Mouse (Mus musculus) erythroblast, embryonic 14.5 days (primary cell): ENCODE measurements around the gene Ltbr. TPM values are rescaled to one million over a fixed set of nuclear protein-coding genes. Genes with fewer than 3 reads are reported as not detected.
A peak's percentile ranks its signal among the peaks of the same experiment; 100 is the strongest.

Experiments used
- H3K27me3 ChIP-seq: 2 replicates; pipeline ENCODE4 v1.6.1; 2012; ENCODE audit warnings: inconsistent platforms; ENCODE audit not compliant: control insufficient read depth
- H3K36me3 ChIP-seq: 2 replicates; pipeline ENCODE4 v1.6.1; 2012; ENCODE audit warnings: mild to moderate bottlenecking, inconsistent platforms; ENCODE audit not compliant: control insufficient read depth
- H3K4me1 ChIP-seq: 2 replicates; pipeline ENCODE4 v1.6.1; 2012; ENCODE audit warnings: inconsistent platforms; ENCODE audit not compliant: control insufficient read depth
- H3K4me3 ChIP-seq: replicated peaks from 2 replicates; pipeline ENCODE3; 2012; ENCODE audit warnings: moderate library complexity, mild to moderate bottlenecking, inconsistent platforms
- H3K9me3 ChIP-seq: 2 replicates; pipeline ENCODE4 v1.6.1; 2012; ENCODE audit warnings: low read length, inconsistent platforms, mixed read lengths; ENCODE audit not compliant: control insufficient read depth
- GATA1 ChIP-seq: IDR thresholded peaks from 2 replicates; pipeline ENCODE4 v1.6.1; 2012; ENCODE audit warnings: low read length, inconsistent platforms, mixed read lengths
- TAL1 ChIP-seq: IDR thresholded peaks from 3 replicates; pipeline ENCODE4 v1.6.1; 2012; ENCODE audit warnings: low read length, inconsistent platforms, mixed read lengths
- polyA plus RNA-seq: library from polyadenylated mRNA; stranded (reverse); fragments of >175 nt; gene quantifications from 2 replicates; pipeline ENCODE4 v1.2.3, GENCODE M21; 2012

Gene Ltbr
- polyA plus RNA-seq: 0.20 and 0.26 TPM in 2 replicates

DNA sequence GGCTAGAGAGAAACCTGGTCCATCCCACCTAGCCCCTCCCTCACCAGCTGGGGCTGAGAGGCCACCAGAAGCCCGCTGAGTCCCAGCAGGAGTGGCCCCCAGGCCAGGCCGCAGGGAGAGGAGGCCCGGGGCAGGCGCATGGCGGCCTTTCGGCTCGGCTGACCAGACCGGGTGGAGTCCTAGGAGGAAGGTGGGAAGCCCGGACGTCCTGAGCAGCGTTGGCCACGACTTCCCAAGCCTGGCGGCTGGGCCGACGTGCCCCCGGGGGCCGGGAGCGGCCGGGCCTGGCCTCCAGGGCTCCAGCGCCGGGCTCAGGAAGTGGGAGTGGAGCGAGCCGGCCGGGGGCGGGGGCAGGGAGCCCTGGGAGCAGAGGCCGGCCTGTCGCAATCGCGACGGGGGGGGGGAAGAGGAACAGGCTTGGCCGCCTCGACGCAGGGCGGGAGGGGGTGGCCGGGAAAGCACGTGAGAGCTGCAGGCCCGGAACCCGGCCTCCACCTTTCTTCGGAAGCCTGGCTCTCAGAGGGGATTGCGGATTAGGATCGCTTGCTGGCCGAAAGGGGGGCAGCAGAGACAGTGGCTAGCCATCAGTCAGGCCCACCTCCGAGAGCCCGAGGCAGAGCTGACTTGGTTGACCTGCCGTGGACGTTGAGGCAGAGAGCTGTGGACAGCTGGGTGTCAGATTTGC, at the start of gene Ltbr:
Gene Ltbr (minus strand): TSS at position 340 of the 685 bp plus-strand sequence.
- Histone ChIP-seq H3K27me3 (peaks cover 21% of the 10 kb centered on the region), H3K4me1 (peaks cover 3% of the 10 kb centered on the region), H3K9me3 (no peaks in the 10 kb centered on the region), H3K36me3 (no peaks in the 10 kb centered on the region; the same call in 1 of the 2 replicates), H3K4me3 (peak within 1 kb of the TSS; percentile 53)
- no peak for TF ChIP-seq GATA1
- no peak for TF ChIP-seq TAL1

DNA sequence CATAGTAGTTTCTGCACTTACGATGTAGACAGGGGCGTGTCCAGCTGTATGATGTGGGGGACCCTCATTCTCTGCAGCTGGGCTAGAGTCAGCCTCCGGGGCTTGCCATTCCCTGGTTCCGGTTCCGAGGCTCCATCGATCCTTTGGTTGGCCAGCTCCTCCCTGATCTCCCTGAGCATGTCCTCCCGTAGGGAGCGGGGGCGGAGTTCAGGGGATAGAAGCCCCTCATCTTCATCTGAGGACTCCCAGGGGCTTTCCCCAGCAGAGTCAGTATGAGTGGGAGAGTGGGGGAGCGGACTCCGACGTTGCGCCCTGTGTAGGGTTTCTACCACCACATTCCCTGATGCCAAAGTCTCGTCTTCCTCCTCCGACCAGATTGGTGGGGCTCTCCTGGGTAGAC, 49.3 kb upstream of the Ltbr start:
- Histone ChIP-seq H3K9me3 (no peaks in the 10 kb centered on the region), H3K4me3 (no peak overlapping the region), H3K36me3 (peaks cover 6% of the 10 kb centered on the region; the same call in 1 of the 2 replicates), H3K27me3 (no peaks in the 10 kb centered on the region), H3K4me1 (no peaks in the 10 kb centered on the region)
- TF ChIP-seq GATA1: no peak
- no peak for TF ChIP-seq TAL1

DNA sequence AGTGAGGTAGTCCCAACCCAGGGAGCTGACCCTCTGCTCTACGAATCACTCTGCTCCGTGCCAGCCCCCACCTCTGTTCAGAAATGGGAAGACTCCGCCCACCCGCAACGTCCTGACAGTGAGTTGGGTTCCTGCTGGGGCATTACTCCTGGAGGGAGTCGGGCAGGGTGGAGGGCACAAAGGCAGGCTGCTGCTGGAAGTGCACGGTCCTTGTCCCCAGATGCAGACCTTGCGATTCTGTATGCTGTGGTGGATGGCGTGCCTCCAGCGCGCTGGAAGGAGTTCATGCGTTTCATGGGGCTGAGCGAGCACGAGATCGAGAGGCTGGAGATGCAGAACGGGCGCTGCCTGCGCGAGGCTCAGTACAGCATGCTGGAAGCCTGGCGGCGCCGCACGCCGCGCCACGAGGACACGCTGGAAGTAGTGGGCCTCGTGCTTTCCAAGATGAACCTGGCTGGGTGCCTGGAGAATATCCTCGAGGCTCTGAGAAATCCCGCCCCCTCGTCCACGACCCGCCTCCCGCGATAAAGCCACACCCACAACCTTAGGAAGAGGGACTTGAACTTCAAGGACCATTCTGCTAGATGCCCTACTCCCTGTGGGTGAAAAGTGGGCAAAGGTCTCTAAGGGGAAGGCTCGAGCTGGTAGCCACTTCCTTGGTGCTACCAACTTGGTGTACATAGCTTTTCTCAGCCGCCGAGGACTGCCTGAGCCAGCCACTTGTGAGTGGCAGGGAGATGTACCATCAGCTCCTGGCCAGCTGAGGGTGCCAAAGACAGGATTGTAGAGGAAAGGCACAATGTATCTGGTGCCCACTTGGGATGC, 48.0 kb upstream of the Ltbr start:
- Histone ChIP-seq H3K27me3 (no peaks in the 10 kb centered on the region), H3K9me3 (no peaks in the 10 kb centered on the region), H3K4me1 (no peaks in the 10 kb centered on the region), H3K36me3 (peaks cover 14% of the 10 kb centered on the region; the same call in 1 of the 2 replicates), H3K4me3 (no peak overlapping the region)
- TF ChIP-seq GATA1 (no peak), TAL1 (no peak)

DNA sequence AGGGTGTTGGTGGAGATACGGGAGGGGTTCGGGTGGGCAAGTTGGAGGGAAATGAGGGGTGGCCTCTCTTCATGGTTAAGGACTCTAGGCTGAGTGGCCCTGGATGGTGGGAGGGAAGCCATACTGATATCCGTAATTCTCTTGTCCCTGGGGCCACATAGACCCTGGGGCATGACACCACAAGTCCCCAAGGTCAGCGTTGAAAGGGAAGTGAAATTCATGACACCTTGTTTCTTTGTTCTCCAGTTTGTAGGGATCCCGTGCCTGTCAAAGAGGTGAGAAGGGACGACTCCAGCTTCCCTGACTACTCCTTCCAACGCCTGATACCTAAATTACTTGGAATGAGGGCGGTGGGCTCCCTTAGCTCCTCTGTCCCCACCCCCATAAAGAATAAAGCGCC, 47.2 kb upstream of the Ltbr start:
- H3K4me1 ChIP-seq: no peaks in the 10 kb centered on the region
- no peak overlapping the region for H3K4me3 ChIP-seq
- no peaks in the 10 kb centered on the region for H3K9me3 ChIP-seq
- H3K27me3 ChIP-seq: no peaks in the 10 kb centered on the region
- TF ChIP-seq GATA1 (no peak), TAL1 (no peak)
- peaks cover 14% of the 10 kb centered on the region; the same call in 1 of the 2 replicates for H3K36me3 ChIP-seq

DNA sequence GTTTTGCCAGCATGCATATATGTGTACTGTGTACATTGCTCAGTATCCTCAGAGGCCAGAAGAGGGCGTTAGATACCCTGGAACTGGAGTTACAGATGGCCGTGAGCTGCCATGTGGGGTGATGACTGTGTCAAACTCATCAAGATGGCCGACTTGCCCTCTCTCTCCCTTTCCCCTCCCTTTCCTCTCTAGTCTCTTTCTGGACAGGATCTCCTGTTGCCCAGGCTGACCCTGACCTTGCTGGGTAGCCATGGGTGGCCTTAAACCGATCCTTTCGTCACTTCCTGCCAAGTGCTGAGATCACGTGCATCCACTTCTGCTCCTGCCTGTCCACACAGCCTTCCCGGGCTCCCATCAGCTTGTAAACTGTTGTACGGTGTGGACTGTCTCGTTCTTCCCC, 46.3 kb upstream of the Ltbr start:
- peaks cover 14% of the 10 kb centered on the region; the same call in 1 of the 2 replicates for H3K36me3 ChIP-seq
- TF ChIP-seq TAL1 (no peak), GATA1 (no peak)

DNA sequence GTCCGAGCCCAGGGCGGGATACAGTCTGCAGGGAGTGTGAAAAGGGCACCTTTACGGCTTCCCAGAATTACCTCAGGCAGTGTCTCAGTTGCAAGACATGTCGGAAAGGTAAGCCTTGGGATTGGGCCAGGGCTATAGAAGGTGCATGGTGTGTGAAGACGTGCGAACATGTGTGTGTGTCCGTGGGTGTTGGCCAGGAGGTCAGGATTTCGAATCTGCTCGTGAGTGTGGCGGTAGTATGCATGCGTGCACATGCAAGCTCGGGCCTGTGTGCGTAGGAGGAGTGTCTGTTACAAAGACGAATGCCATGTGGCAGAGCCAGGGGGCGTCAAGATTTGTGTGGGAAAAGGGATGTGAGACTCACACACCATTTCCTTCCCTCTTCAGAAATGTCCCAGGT, 43.6 kb upstream of the Ltbr start:
- TF ChIP-seq GATA1 (no peak), TAL1 (no peak)
- Histone ChIP-seq H3K36me3 (peaks cover 14% of the 10 kb centered on the region; the same call in 1 of the 2 replicates), H3K9me3 (no peaks in the 10 kb centered on the region), H3K4me1 (peaks cover 2% of the 10 kb centered on the region), H3K4me3 (no peak overlapping the region), H3K27me3 (no peaks in the 10 kb centered on the region)

More for the DNA sequence above, 46.3 kb upstream of the Ltbr start:
- no peak overlapping the region for H3K4me3 ChIP-seq
- no peaks in the 10 kb centered on the region for H3K27me3 ChIP-seq
- no peaks in the 10 kb centered on the region for H3K9me3 ChIP-seq
- H3K4me1 ChIP-seq: peaks cover 2% of the 10 kb centered on the region

DNA sequence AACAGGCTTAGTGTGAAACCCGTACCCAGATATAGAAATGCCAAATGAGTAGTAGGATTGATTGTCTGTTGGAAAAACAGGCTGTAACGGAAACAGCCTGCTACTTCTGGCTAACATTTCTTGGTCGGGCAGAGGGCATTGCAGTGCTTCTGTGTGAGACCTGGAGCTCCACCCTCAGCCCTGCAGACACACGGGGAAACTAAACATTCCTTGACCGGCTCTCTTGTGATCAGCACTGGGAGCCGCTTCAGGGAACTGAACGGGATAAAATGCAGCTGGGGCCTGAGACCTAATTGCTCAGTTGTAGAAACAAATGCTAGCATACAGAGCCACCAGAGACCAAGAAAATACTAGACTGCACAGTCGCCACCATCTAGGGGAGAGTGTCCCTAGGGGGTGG, 42.6 kb upstream of the Ltbr start:
- Histone ChIP-seq H3K36me3 (peaks cover 10% of the 10 kb centered on the region; the same call in 1 of the 2 replicates), H3K27me3 (peaks cover 2% of the 10 kb centered on the region; the same call in 1 of the 2 replicates), H3K9me3 (no peaks in the 10 kb centered on the region), H3K4me1 (peaks cover 2% of the 10 kb centered on the region), H3K4me3 (no peak overlapping the region)
- TF ChIP-seq TAL1: no peak
- no peak for TF ChIP-seq GATA1

DNA sequence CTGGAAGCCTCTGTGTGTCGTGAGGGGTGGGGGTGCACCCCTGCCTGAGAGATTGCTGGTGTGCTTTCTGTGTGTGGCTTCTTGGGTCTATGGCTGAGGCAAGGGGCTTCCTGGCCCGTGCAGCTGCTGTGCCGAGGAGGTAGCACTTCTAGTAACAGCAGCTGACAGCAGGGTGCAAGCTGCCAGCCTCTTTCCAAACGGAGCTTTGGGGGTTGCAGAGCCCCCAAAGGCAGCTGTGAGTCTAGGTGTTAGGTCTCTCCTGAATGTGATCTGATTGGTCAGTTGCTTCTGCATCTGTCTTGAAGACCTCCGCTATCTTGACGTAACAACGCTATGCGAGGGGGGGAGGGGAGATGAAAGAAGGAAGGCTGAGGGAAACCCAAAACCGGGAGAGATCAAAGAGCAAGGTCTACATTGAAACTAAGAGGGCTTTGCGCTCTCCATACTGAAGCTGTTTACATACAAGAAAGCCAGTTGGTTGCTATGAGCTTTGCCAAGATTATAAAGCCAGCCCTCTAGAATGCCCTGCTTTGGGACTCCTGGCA, 41.6 kb upstream of the Ltbr start:
- TF ChIP-seq GATA1 (no peak), TAL1 (no peak)
- H3K9me3 ChIP-seq: no peaks in the 10 kb centered on the region
- peaks cover 2% of the 10 kb centered on the region for H3K4me1 ChIP-seq
- H3K27me3 ChIP-seq: peaks cover 6% of the 10 kb centered on the region
- no peak overlapping the region for H3K4me3 ChIP-seq
- peaks cover 10% of the 10 kb centered on the region; the same call in 1 of the 2 replicates for H3K36me3 ChIP-seq
